Mouse (Mus musculus) frontal cortex, postnatal 36 days (tissue): ENCODE measurements around the gene Hist1h3g.

Experiments
- DNase-seq, 2 experiments: peaks; one replicate each; pipeline ENCODE4 v3.0.0; 2022; ENCODE audit warnings: low spot score in 2 of 2

The Hist1h3g gene

GRCm38 (mm10) chr13:23535137-23536075 is at the start of gene Hist1h3g:
Hist1h3g (plus strand) TSS chr13:23535422.
- DNase-seq = peak; percentile 87 to 95

DNA sequence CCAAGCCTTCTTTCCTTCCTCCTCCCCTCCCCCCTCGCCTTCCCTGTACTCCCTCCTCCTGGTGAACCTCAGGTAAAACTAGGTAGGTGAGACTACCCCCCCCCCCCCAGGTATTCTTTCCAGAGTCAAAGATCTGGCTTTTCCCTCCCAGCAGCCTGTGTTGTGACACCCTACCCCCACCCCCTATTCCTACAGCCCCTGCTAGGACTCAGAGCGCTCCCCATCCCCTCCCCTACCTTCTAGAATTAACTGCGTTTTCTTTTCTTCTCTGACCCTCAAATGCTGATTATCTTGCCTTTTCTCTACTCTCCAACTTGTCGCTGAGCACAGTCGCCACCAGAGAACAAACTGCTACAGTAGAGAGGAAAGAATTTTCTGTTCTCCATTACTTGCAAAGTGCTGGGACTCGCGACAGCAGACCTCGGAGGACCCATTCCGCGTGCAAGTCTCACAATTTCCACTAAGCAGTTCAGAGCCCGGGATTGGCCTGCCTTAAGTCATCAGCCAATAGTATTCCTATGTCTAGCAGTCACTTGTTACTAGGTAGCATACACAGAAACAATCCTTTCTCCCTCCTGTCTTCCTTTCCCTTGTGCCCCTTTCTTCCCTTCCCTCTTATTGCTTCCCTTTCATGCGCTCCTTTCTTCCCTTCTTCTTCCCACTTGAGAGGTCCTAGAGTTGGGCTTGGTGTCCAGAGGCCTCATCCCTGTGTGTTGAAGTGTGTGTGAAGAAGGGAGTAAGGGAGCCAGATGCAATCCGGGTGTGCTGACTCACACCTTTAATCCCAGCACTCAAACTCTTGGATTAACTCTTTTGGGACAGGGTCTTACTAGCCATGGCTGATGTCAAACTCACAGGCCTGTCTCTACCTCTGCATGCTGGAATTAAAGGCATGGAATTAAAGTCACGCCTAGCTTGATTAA is 46.6 kb upstream of the Hist1h3g start, which contains the start of gene Btn2a2:
Gene Btn2a2, minus strand, starts transcription at position 458 of the 923 bp plus-strand sequence.
- peak; percentile 60 to 83 for DNase-seq

DNA sequence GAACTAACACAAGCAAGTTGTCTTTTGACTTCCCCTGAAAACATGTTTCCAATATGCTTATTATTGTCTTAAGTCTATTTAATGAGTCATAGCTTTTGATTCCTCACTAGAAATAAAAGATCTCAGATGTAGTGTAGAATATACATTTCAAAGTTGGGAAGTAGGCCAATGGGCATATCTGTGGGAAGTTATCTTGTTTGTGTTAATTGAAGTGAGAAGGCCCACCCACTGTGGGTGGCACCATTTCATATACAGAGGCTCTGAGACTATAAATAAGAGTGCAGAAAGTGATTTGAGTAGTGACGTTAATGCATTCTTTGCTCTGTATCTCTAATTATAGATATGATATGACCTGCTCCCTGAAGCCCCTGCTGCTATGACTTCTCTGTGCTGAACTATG is 44.4 kb upstream of the Hist1h3g start:
- DNase-seq = no peak

- DNase-seq = no peak
Observed at GRCm38 (mm10) chr13:23491263-23491662, 44.0 kb upstream of the Hist1h3g start.

DNA sequence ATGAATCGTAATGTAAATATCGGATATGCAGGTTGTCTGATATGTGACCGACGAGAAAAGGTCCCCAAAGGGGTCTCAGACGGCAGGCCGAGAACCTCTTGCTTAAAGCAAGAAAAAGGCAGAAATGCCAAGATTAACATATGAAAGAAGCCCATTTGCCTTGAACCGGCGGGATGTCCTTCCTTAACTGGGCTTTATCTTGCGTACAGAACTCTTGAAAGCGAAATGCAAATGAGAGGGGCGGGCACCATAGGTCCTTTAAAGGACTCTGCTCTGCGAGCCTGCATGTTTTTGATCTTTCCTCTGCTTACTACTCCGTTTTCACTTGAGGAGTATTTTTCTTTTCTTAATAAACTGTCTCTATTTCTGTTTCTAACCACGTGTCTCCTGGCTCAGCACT is 43.2 kb upstream of the Hist1h3g start:
- DNase-seq = no peak

GRCm38 (mm10) chr13:23495526-23495925 is 39.7 kb upstream of the Hist1h3g start:
- no peak for DNase-seq

- peak; percentile 51 to 64 for DNase-seq
Observed at GRCm38 (mm10) chr13:23497656-23498321, 37.4 kb upstream of the Hist1h3g start.

DNA sequence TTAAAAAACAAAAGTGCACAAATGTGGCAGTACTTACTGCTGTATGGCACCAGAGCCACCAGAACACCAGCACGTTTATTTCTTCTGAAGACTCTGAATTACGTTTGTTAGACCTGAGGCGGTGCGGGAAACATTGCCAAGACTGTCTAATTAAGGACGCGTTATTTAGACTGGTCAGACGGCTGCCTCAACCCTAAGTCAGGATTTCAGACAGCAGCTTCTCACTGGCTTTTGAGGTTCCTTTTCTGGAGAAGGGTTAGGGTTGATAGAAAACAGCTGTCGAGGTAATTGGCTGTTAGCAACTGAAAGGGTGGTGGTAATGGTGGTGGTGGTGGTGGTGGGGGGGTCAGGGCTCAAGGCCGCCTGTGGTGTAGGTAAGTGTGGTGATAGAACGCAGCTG is 36.6 kb upstream of the Hist1h3g start:
- no peak for DNase-seq

- DNase-seq = no peak
Observed at GRCm38 (mm10) chr13:23499943-23500342, 35.3 kb upstream of the Hist1h3g start.

- DNase-seq = peak; percentile 88 to 90
Observed at GRCm38 (mm10) chr13:23500424-23501200, 34.6 kb upstream of the Hist1h3g start.

DNA sequence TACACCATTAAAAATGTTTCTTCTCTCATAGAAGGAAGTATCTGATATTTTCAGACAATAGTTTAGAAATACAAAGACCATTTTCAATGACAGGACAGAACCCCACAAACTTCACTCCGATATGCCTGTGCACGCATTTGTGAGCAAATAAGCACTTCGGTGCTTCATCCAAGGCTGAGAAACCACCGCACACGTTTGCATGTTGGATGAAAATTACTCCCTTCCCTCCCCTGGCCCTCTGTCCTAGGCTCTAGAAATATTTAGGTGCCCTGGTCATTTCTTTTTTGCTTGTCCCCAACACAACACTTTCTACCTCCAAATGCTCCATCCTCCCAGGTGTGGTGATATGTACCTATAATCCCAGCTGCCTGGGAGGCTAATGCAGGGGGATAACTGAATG is 33.7 kb upstream of the Hist1h3g start:
- no peak for DNase-seq

DNA sequence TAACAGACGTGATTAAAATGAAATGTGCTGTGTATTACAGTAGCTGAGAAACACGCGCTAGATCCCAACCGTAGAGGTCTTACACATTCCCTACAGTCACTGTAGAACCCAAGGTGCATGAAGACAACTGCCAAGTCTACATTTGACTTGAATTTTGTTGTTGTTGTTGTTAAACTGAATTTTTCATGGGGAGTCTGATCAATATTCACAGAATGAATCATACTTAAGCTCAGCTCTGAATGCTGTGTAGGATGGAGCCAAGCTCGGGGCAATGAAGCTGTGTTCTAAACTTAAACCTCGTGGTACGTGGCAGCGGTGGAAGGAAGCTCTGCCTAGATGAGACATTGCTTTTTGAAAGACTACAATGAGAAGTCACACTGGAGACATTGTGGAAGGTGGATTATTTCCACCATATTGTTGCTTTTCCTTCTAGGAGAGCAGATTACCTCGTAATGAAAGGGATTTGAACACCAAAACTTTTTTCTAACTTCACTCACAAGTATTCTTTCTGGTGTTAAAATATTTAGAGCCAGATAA is 33.1 kb upstream of the Hist1h3g start:
- no peak for DNase-seq

DNA sequence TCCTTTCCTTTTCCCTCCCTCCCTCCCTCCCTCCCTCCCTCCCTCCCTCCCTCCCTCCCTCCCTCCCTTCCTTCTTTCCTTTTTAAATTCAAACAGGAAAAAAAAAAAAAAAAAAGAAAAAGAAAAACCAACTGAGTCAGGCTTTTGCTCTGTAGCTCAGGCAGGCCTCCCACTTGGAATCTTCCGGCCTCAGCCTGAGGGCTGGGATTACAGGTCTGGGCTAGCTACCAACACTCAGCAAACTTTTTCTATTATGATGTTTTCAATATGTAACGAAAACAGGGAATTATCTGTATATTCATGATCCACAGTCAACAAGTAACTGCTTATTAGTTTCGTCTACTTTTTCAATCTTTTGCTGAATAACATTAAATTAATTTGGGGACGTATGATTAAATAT is 32.3 kb upstream of the Hist1h3g start:
- no peak for DNase-seq

- peak; percentile 59 to 77 for DNase-seq
Observed at GRCm38 (mm10) chr13:23503797-23504196, 31.4 kb upstream of the Hist1h3g start.

GRCm38 (mm10) chr13:23505662-23506345 is 29.4 kb upstream of the Hist1h3g start:
- no peak for DNase-seq

DNA sequence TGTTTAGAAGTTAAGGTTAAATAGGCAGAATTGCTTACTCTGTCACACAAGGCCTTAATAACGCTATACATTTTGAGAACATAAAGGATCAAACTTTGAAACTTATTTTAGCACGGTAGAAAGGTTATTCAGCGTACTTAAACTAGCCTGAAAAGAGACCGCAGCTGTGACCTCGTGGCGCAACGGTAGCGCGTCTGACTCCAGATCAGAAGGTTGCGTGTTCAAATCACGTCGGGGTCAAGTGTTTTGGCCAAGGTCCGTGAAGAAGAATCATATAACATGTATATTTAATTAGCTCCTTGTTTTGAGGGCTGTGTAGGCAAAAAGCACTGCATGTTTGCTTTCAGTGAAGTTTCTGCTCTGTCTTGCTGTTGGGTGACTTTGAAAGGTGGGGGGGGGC is 28.9 kb upstream of the Hist1h3g start:
- DNase-seq = peak in 1 of 2 experiments; percentile 46

DNA sequence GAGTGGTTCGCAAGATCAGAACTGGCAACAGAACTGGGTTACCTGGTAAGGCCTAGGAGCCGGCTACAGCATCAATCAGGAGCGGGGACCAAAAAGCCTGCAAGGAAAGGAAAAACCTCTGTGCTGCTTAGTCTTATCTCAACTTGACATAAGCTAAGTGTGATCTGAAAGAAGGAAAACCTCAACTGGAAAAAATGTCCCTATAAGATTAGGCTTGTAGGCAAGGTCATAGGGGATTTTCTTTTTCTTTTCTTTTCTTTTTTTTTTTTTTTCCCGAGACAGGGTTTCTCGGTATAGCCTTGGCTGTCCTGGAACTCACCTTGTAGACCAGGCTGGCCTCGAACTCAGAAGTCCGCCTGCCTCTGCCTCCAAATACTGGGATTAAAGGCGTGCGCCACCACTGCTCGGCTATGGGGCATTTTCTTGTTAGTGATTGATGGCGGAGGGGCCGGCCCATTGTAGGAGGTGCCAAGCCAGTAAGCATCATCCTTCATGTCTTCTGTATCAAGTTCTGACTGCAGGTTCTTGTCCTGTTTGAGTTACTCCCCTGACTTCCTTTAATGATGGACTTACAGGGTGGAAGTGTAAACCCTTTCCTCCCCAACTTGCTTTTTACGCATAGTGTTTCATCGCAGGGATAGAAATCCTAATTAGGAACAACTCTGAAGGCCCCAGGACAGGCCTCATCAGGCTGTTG is 28.3 kb upstream of the Hist1h3g start:
- DNase-seq = no peak

- no peak for DNase-seq
Observed at GRCm38 (mm10) chr13:23510127-23510526, 25.1 kb upstream of the Hist1h3g start.

DNA sequence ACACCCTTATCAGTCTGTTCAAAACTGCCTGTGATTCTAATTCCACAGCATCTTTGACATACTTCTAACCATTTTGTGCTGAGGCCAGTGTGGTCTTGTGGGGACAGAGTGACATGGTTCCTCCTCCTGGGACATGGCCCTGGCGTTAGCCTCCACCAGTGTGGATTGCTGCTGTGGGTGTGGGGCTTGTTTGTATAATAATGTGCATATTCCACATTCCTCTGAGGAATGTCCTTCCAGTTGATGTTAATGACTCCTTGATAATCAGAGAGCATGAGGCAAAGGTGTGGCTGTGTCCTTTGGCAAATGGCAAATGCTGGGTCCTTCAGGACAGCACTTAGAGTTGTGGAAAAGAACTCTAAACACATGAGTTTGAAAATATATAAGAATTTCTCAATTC is 21.7 kb upstream of the Hist1h3g start:
- DNase-seq = no peak
